Mouse (Mus musculus): ENCODE data around the gene Tmprss3. TPM values are rescaled to one million over a fixed set of nuclear protein-coding genes. Genes with fewer than 3 reads are reported as not detected.

Tmprss3 gene
- polyA plus RNA-seq, 1 experiment from 2014 or later: not detected

DNA sequence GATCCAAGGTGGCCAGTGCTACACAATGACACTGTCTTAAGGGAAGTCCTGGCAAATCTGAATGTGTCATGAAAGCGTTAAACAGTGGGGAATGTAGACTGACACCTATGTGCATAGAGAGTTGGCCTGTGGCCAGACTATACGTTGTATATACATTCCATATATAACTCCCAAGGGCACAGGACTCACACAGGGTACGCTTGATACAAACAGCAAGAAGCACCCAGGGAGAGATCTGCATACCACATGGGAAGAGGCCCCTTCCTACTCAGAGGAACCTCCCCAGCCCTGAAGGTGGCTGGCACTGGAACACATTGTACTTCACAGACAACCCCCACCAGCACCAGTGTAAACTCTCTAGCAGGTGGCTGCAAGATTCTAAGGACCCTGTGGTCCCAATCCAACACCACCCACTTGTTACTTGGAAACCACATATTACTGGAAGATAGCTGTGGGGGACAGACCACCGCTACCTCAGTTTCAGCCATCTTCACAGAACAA is 24.1 kb upstream of the Tmprss3 start:
- no peak overlapping the region for H3K4me3 ChIP-seq (replicated peaks)
- no peaks in the 10 kb centered on the region for H3K27me3 ChIP-seq
- no peaks in the 10 kb centered on the region for H3K9me3 ChIP-seq
- WGBS: 89% methylated on average over 4 of the region's 4 CpGs
- H3K9ac ChIP-seq: no peak overlapping the region
- no peak overlapping the region for H3K27ac ChIP-seq
- no peak overlapping the region for H3K4me2 ChIP-seq
- H3K36me3 ChIP-seq (replicated peaks): no peaks in the 10 kb centered on the region
- ATAC-seq (ENCODE audit: low FRiP score): no peak
- no peaks in the 10 kb centered on the region for H3K4me1 ChIP-seq

GRCm38 (mm10) chr17:31216068-31216955 is 17.5 kb upstream of the Tmprss3 start:
- no peaks in the 10 kb centered on the region for H3K9me3 ChIP-seq
- H3K27me3 ChIP-seq: no peaks in the 10 kb centered on the region
- no peaks in the 10 kb centered on the region for H3K4me1 ChIP-seq
- no peaks in the 10 kb centered on the region for H3K36me3 ChIP-seq (replicated peaks)
- H3K9ac ChIP-seq: no peak overlapping the region
- no peak overlapping the region for H3K4me2 ChIP-seq
- no peak overlapping the region for H3K4me3 ChIP-seq (replicated peaks)
- no peak overlapping the region; the same call in 1 of the 2 replicates for H3K27ac ChIP-seq
- WGBS: 44% methylated on average over 5 of the region's 5 CpGs
- ATAC-seq (ENCODE audit: low FRiP score): no peak

- H3K36me3 ChIP-seq (replicated peaks): no peaks in the 10 kb centered on the region
- no peaks in the 10 kb centered on the region for H3K9me3 ChIP-seq
- no peaks in the 10 kb centered on the region for H3K27me3 ChIP-seq
- WGBS: 93% methylated on average over 6 of the region's 6 CpGs
- H3K27ac ChIP-seq: no peak overlapping the region
- no peak for ATAC-seq (ENCODE audit: low FRiP score)
- H3K4me3 ChIP-seq (replicated peaks): no peak overlapping the region
- no peak overlapping the region for H3K9ac ChIP-seq
- H3K4me2 ChIP-seq: no peak overlapping the region
- H3K4me1 ChIP-seq: no peaks in the 10 kb centered on the region
Observed at GRCm38 (mm10) chr17:31211881-31212280, 13.1 kb upstream of the Tmprss3 start.

DNA sequence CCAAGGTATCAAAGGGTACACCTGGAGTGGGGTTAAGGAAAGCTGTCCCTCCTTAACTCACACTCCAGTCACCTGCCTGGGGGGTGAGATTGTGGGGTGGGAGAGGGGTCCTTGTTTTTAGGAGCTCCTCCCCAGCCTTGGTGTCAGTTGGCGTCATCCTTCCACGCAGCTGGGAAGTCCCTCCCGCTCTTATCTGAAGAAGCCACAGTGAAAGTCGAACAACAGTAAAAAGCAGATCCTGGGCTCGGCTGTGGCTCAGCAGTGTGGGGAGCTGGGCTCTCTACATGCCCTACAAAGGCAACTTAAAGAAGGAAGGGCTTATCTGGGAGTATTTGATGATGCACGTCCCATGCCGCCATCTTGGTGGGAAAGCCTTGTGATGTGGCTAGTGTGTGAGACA is 11.5 kb upstream of the Tmprss3 start:
- Histone ChIP-seq H3K4me1 (no peaks in the 10 kb centered on the region), H3K4me2 (no peak overlapping the region), H3K36me3 (replicated peaks) (no peaks in the 10 kb centered on the region), H3K9me3 (no peaks in the 10 kb centered on the region), H3K27ac (no peak overlapping the region), H3K4me3 (replicated peaks) (no peak overlapping the region), H3K27me3 (no peaks in the 10 kb centered on the region), H3K9ac (no peak overlapping the region)
- whole genome bisulfite sequencing: 91% methylated on average over 7 of the region's 7 CpGs
- ATAC-seq (ENCODE audit: low FRiP score): no peak

DNA sequence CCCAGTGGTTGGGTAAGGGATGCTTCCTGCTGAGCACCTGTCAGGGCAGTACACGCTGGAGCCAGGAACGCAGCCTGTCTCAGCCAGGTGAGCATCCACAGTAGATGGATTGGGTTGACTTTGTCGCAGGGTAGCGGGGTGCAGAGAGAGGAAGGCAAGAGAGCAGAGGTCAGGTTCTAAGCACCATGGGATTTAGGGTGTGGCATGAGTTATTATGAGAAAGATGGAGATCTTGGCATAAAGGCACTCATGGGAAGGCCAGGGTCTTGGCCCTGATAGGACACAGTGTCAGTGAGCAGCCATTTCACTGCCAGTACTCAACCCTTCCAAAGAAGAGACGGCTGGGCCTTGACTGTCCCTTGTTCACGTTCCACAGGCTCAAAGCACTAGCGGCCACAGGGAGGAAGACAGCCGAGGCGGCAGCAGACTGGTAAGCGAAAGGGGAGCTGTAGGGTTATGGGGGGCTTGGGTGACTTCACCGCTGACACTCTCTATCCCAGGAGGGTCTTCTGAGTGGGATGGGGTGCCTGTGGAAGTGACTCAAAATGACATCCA is 10.7 kb upstream of the Tmprss3 start:
- H3K4me1 ChIP-seq: no peaks in the 10 kb centered on the region
- WGBS: 88% methylated on average over 11 of the region's 11 CpGs
- ATAC-seq (ENCODE audit: low FRiP score): no peak

GRCm38 (mm10) chr17:31208654-31209053 is 9.9 kb upstream of the Tmprss3 start:
- ATAC-seq (ENCODE audit: low FRiP score): no peak
- no peak overlapping the region for H3K27ac ChIP-seq
- no peak overlapping the region for H3K4me2 ChIP-seq
- no peaks in the 10 kb centered on the region for H3K36me3 ChIP-seq (replicated peaks)
- 94% methylated on average over 8 of the region's 8 CpGs for WGBS
- no peak overlapping the region for H3K4me3 ChIP-seq (replicated peaks)
- H3K9me3 ChIP-seq: no peaks in the 10 kb centered on the region
- H3K27me3 ChIP-seq: no peaks in the 10 kb centered on the region
- no peak overlapping the region for H3K9ac ChIP-seq
- H3K4me1 ChIP-seq: no peaks in the 10 kb centered on the region

More for the DNA sequence above, 10.7 kb upstream of the Tmprss3 start:
- Histone ChIP-seq H3K36me3 (replicated peaks) (no peaks in the 10 kb centered on the region), H3K4me3 (replicated peaks) (no peak overlapping the region), H3K9me3 (no peaks in the 10 kb centered on the region), H3K27me3 (no peaks in the 10 kb centered on the region), H3K9ac (no peak overlapping the region), H3K27ac (no peak overlapping the region), H3K4me2 (no peak overlapping the region)

DNA sequence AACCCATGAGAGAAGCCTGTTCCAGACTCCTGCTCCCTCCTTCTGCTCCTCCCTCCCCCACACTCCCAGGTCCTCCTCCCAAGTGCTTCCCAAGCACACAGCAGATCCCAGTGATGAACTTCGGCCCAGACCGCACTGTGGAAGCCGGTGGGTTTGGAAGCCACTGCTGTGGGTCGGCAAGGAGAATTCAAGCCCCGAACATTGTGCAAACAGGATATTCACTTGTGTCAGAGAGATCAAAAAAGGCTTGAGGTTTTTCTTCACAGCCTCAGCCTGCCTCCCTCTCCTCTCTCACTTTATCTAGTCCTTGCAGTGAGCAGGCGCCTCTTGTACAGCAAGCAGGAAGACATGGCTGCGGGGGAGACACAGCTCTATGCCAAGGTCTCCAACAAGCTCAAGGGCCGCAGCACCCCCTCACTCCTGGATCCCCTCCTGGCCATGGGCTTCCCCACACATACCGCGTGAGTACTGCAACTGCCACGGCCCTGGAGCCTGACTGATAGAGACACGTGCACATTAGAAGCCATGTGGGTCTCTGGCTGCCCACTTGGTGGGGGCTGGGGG is 9.1 kb upstream of the Tmprss3 start, which contains the start of gene Ubash3a:
Ubash3a (plus strand) TSS at position 103 of the 564 bp plus-strand sequence.
- Histone ChIP-seq H3K27ac (no peak within 1 kb of the TSS), H3K27me3 (no peaks in the 10 kb centered on the region), H3K36me3 (replicated peaks) (no peaks in the 10 kb centered on the region), H3K4me2 (no peak within 1 kb of the TSS), H3K4me3 (replicated peaks) (no peak within 1 kb of the TSS), H3K9ac (no peak within 1 kb of the TSS), H3K9me3 (no peaks in the 10 kb centered on the region), H3K4me1 (no peaks in the 10 kb centered on the region)
- no peak for ATAC-seq (ENCODE audit: low FRiP score)
- WGBS: 86% methylated on average over 12 of the region's 12 CpGs

- H3K27me3 ChIP-seq: no peaks in the 10 kb centered on the region
- H3K36me3 ChIP-seq (replicated peaks): no peaks in the 10 kb centered on the region
- no peak overlapping the region for H3K4me2 ChIP-seq
- ATAC-seq (ENCODE audit: low FRiP score): no peak
- WGBS: 94% methylated on average over 7 of the region's 7 CpGs
- H3K27ac ChIP-seq: no peak overlapping the region
- no peaks in the 10 kb centered on the region for H3K4me1 ChIP-seq
- H3K9ac ChIP-seq: no peak overlapping the region
- H3K9me3 ChIP-seq: no peaks in the 10 kb centered on the region
- H3K4me3 ChIP-seq (replicated peaks): no peak overlapping the region
Observed at GRCm38 (mm10) chr17:31196283-31196682, 2.5 kb downstream of the Tmprss3 start.

- Histone ChIP-seq H3K27me3 (no peaks in the 10 kb centered on the region), H3K27ac (no peak overlapping the region), H3K9me3 (no peaks in the 10 kb centered on the region), H3K9ac (no peak overlapping the region), H3K4me3 (replicated peaks) (no peak overlapping the region), H3K36me3 (replicated peaks) (no peaks in the 10 kb centered on the region), H3K4me2 (no peak overlapping the region), H3K4me1 (no peaks in the 10 kb centered on the region)
- 85% methylated on average over 6 of the region's 6 CpGs for WGBS
- no peak for ATAC-seq (ENCODE audit: low FRiP score)
Observed at GRCm38 (mm10) chr17:31195207-31195606, 3.6 kb downstream of the Tmprss3 start.

GRCm38 (mm10) chr17:31193360-31193759 is 5.4 kb downstream of the Tmprss3 start:
- H3K4me2 ChIP-seq: no peak overlapping the region
- WGBS: 88% methylated on average over 9 of the region's 9 CpGs
- no peak overlapping the region for H3K27ac ChIP-seq
- H3K9me3 ChIP-seq: no peaks in the 10 kb centered on the region
- H3K4me3 ChIP-seq (replicated peaks): no peak overlapping the region
- no peaks in the 10 kb centered on the region for H3K36me3 ChIP-seq (replicated peaks)
- ATAC-seq (ENCODE audit: low FRiP score): no peak
- no peaks in the 10 kb centered on the region; the same call in 1 of the 2 replicates for H3K27me3 ChIP-seq
- H3K9ac ChIP-seq: no peak overlapping the region
- H3K4me1 ChIP-seq: no peaks in the 10 kb centered on the region

DNA sequence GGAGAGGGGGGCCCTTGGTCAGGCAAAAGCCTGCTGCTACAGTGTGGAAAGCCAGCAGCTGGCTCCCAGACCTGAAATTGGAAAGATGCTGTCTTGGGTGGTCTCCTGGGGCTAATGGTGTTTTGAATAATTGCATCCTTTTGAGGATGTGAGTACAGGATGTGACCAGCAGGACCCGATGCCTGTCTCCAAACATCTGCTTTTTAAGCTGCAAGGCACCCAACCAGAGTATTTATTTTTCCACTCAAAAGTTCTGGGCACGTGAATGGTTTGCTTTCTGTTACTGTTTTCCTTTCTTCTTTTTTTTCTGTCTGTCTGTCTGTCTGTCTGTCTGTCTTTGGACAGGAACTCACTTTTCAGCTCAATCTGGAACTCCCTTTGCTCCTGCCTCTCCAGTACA is 6.1 kb downstream of the Tmprss3 start:
- H3K9ac ChIP-seq: no peak overlapping the region
- no peaks in the 10 kb centered on the region for H3K9me3 ChIP-seq
- WGBS: 72% methylated on average over 2 of the region's 2 CpGs
- H3K4me1 ChIP-seq: no peaks in the 10 kb centered on the region
- no peak overlapping the region for H3K27ac ChIP-seq
- H3K4me3 ChIP-seq (replicated peaks): no peak overlapping the region
- no peak overlapping the region for H3K4me2 ChIP-seq
- ATAC-seq (ENCODE audit: low FRiP score): no peak
- H3K36me3 ChIP-seq (replicated peaks): no peaks in the 10 kb centered on the region
- no peaks in the 10 kb centered on the region; the same call in 1 of the 2 replicates for H3K27me3 ChIP-seq

DNA sequence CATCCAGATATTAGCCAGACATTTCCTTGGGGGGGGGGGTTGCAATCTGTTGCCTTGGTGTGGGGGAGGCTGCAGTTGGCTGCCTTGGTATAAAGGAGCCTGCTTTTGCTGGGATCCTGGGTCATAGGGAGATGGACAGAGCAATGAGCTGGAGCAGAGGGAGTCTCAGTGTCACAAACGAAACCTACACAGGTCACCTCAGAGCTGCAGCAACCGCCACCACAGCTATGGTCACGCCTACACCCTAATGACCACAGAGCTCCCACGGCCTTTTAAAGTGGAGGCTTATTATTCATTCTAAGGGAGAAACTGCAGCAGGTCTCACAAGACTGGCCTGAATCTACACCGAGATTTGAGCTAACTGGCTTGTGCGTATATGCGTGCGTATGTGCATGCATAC is 7.0 kb downstream of the Tmprss3 start:
- no peaks in the 10 kb centered on the region for H3K9me3 ChIP-seq
- WGBS: 76% methylated on average over 8 of the region's 8 CpGs
- no peaks in the 10 kb centered on the region for H3K4me1 ChIP-seq
- no peak for ATAC-seq (ENCODE audit: low FRiP score)
- no peak overlapping the region for H3K9ac ChIP-seq
- no peak overlapping the region for H3K4me2 ChIP-seq
- H3K4me3 ChIP-seq (replicated peaks): no peak overlapping the region
- H3K27ac ChIP-seq: no peak overlapping the region
- H3K27me3 ChIP-seq: no peaks in the 10 kb centered on the region; the same call in 1 of the 2 replicates
- H3K36me3 ChIP-seq (replicated peaks): no peaks in the 10 kb centered on the region

All from forebrain, embryonic 12.5 days (tissue).